Mouse (Mus musculus): ENCODE data around the gene A4galt. TPM values are rescaled to one million over a fixed set of nuclear protein-coding genes. Genes with fewer than 3 reads are reported as not detected.

The A4galt gene
- polyA plus RNA-seq, 1 experiment from 2014 or later: 2.4 TPM

GRCm38 (mm10) chr15:83244371-83244770, 7.2 kb downstream of the A4galt start:
- no peaks in the 10 kb centered on the region for H3K36me3 ChIP-seq (ENCODE audit: control insufficient read depth, insufficient read depth, low read length)
- H3K4me1 ChIP-seq (ENCODE audit: control insufficient read depth, insufficient read depth, low read length): no peaks in the 10 kb centered on the region
- H3K9me3 ChIP-seq (ENCODE audit: control insufficient read depth, low read length): no peaks in the 10 kb centered on the region
- 71% methylated on average over 3 of the region's 3 CpGs for WGBS
- H3K27ac ChIP-seq (replicated peaks; ENCODE audit: low read depth, low read length): no peak overlapping the region
- no peak overlapping the region for H3K4me3 ChIP-seq (ENCODE audit: low read depth, low read length)
- ATAC-seq (ENCODE audit: low read depth) (no peak), DNase-seq (ENCODE audit: low spot score) (no peak)
- H3K4me2 ChIP-seq (ENCODE audit: low read depth, low read length): no peak overlapping the region
- H3K27me3 ChIP-seq (replicated peaks; ENCODE audit: control insufficient read depth, insufficient read depth, low read length): 0 out of 2 replicates have a peak, but pooled peaks cover 1% of the 10 kb centered on the region
- H3K9ac ChIP-seq (ENCODE audit: low read depth, low read length): no peak overlapping the region

GRCm38 (mm10) chr15:83241961-83242680, 9.5 kb downstream of the A4galt start:
- Histone ChIP-seq H3K4me3 (ENCODE audit: low read depth, low read length) (no peak overlapping the region), H3K4me1 (ENCODE audit: control insufficient read depth, insufficient read depth, low read length) (no peaks in the 10 kb centered on the region), H3K36me3 (ENCODE audit: control insufficient read depth, insufficient read depth, low read length) (no peaks in the 10 kb centered on the region), H3K4me2 (ENCODE audit: low read depth, low read length) (no peak overlapping the region), H3K9me3 (ENCODE audit: control insufficient read depth, low read length) (no peaks in the 10 kb centered on the region), H3K27ac (replicated peaks; ENCODE audit: low read depth, low read length) (no peak overlapping the region), H3K27me3 (replicated peaks; ENCODE audit: control insufficient read depth, insufficient read depth, low read length) (no peaks in the 10 kb centered on the region), H3K9ac (ENCODE audit: low read depth, low read length) (no peak overlapping the region)
- DNase-seq (ENCODE audit: low spot score) (no peak), ATAC-seq (ENCODE audit: low read depth) (no peak)
- 86% methylated on average over 4 of the region's 4 CpGs for WGBS

GRCm38 (mm10) chr15:83241497-83241896, 10.1 kb downstream of the A4galt start:
- 70% methylated on average over 3 of the region's 3 CpGs for WGBS
- H3K36me3 ChIP-seq (ENCODE audit: control insufficient read depth, insufficient read depth, low read length): no peaks in the 10 kb centered on the region
- DNase-seq (ENCODE audit: low spot score) (no peak), ATAC-seq (ENCODE audit: low read depth) (no peak)
- H3K9me3 ChIP-seq (ENCODE audit: control insufficient read depth, low read length): no peaks in the 10 kb centered on the region
- H3K27ac ChIP-seq (replicated peaks; ENCODE audit: low read depth, low read length): no peak overlapping the region
- no peaks in the 10 kb centered on the region for H3K27me3 ChIP-seq (replicated peaks; ENCODE audit: control insufficient read depth, insufficient read depth, low read length)
- H3K4me2 ChIP-seq (ENCODE audit: low read depth, low read length): no peak overlapping the region
- H3K4me3 ChIP-seq (ENCODE audit: low read depth, low read length): no peak overlapping the region
- H3K9ac ChIP-seq (ENCODE audit: low read depth, low read length): no peak overlapping the region
- no peaks in the 10 kb centered on the region for H3K4me1 ChIP-seq (ENCODE audit: control insufficient read depth, insufficient read depth, low read length)

- 72% methylated on average over 15 of the region's 15 CpGs for WGBS
- H3K9me3 ChIP-seq (ENCODE audit: control insufficient read depth, low read length): no peaks in the 10 kb centered on the region
- H3K27me3 ChIP-seq (replicated peaks; ENCODE audit: control insufficient read depth, insufficient read depth, low read length): no peaks in the 10 kb centered on the region
- H3K4me2 ChIP-seq (ENCODE audit: low read depth, low read length): no peak overlapping the region
- H3K9ac ChIP-seq (ENCODE audit: low read depth, low read length): no peak overlapping the region
- ATAC-seq (ENCODE audit: low read depth) (no peak), DNase-seq (ENCODE audit: low spot score) (no peak)
- no peak overlapping the region for H3K4me3 ChIP-seq (ENCODE audit: low read depth, low read length)
- no peaks in the 10 kb centered on the region for H3K36me3 ChIP-seq (ENCODE audit: control insufficient read depth, insufficient read depth, low read length)
- no peak overlapping the region for H3K27ac ChIP-seq (replicated peaks; ENCODE audit: low read depth, low read length)
- H3K4me1 ChIP-seq (ENCODE audit: control insufficient read depth, insufficient read depth, low read length): no peaks in the 10 kb centered on the region
Measured at GRCm38 (mm10) chr15:83237460-83238243, 13.9 kb downstream of the A4galt start.

GRCm38 (mm10) chr15:83236824-83237223, 14.8 kb downstream of the A4galt start:
- ATAC-seq (ENCODE audit: low read depth) (no peak; the same call in 1 of the 2 replicates), DNase-seq (ENCODE audit: low spot score) (no peak)
- WGBS: 29% methylated on average over 1 of the region's 1 CpGs
- Histone ChIP-seq H3K27me3 (replicated peaks; ENCODE audit: control insufficient read depth, insufficient read depth, low read length) (no peaks in the 10 kb centered on the region), H3K27ac (replicated peaks; ENCODE audit: low read depth, low read length) (no peak overlapping the region), H3K9me3 (ENCODE audit: control insufficient read depth, low read length) (no peaks in the 10 kb centered on the region), H3K36me3 (ENCODE audit: control insufficient read depth, insufficient read depth, low read length) (no peaks in the 10 kb centered on the region), H3K4me2 (ENCODE audit: low read depth, low read length) (no peak overlapping the region), H3K4me1 (ENCODE audit: control insufficient read depth, insufficient read depth, low read length) (no peaks in the 10 kb centered on the region), H3K9ac (ENCODE audit: low read depth, low read length) (no peak overlapping the region), H3K4me3 (ENCODE audit: low read depth, low read length) (no peak overlapping the region)

- DNase-seq (ENCODE audit: low spot score) (no peak), ATAC-seq (ENCODE audit: low read depth) (no peak)
- Histone ChIP-seq H3K9me3 (ENCODE audit: control insufficient read depth, low read length) (no peaks in the 10 kb centered on the region), H3K4me1 (ENCODE audit: control insufficient read depth, insufficient read depth, low read length) (no peaks in the 10 kb centered on the region), H3K27ac (replicated peaks; ENCODE audit: low read depth, low read length) (no peak overlapping the region), H3K27me3 (replicated peaks; ENCODE audit: control insufficient read depth, insufficient read depth, low read length) (no peaks in the 10 kb centered on the region), H3K36me3 (ENCODE audit: control insufficient read depth, insufficient read depth, low read length) (no peaks in the 10 kb centered on the region), H3K4me2 (ENCODE audit: low read depth, low read length) (no peak overlapping the region), H3K4me3 (ENCODE audit: low read depth, low read length) (no peak overlapping the region), H3K9ac (ENCODE audit: low read depth, low read length) (no peak overlapping the region)
- 84% methylated on average over 4 of the region's 4 CpGs for WGBS
Measured at GRCm38 (mm10) chr15:83233219-83233992, 18.2 kb downstream of the A4galt start.

GRCm38 (mm10) chr15:83227559-83227958, 24.0 kb downstream of the A4galt start:
- Histone ChIP-seq H3K4me3 (ENCODE audit: low read depth, low read length) (no peak overlapping the region), H3K27me3 (replicated peaks; ENCODE audit: control insufficient read depth, insufficient read depth, low read length) (no peaks in the 10 kb centered on the region), H3K4me2 (ENCODE audit: low read depth, low read length) (no peak overlapping the region), H3K9ac (ENCODE audit: low read depth, low read length) (no peak overlapping the region), H3K36me3 (ENCODE audit: control insufficient read depth, insufficient read depth, low read length) (no peaks in the 10 kb centered on the region), H3K27ac (replicated peaks; ENCODE audit: low read depth, low read length) (no peak overlapping the region), H3K4me1 (ENCODE audit: control insufficient read depth, insufficient read depth, low read length) (peaks cover 24% of the 10 kb centered on the region), H3K9me3 (ENCODE audit: control insufficient read depth, low read length) (no peaks in the 10 kb centered on the region)
- DNase-seq (ENCODE audit: low spot score) (no peak), ATAC-seq (ENCODE audit: low read depth) (no peak)
- 93% methylated on average over 10 of the region's 10 CpGs for WGBS

- H3K4me1 ChIP-seq (ENCODE audit: control insufficient read depth, insufficient read depth, low read length): peaks cover 25% of the 10 kb centered on the region
- no peak overlapping the region for H3K4me3 ChIP-seq (ENCODE audit: low read depth, low read length)
- no peak overlapping the region for H3K4me2 ChIP-seq (ENCODE audit: low read depth, low read length)
- H3K27ac ChIP-seq (replicated peaks; ENCODE audit: low read depth, low read length): no peak overlapping the region
- no peaks in the 10 kb centered on the region for H3K36me3 ChIP-seq (ENCODE audit: control insufficient read depth, insufficient read depth, low read length)
- H3K27me3 ChIP-seq (replicated peaks; ENCODE audit: control insufficient read depth, insufficient read depth, low read length): no peaks in the 10 kb centered on the region
- H3K9ac ChIP-seq (ENCODE audit: low read depth, low read length): no peak overlapping the region
- H3K9me3 ChIP-seq (ENCODE audit: control insufficient read depth, low read length): no peaks in the 10 kb centered on the region
- DNase-seq (ENCODE audit: low spot score) (no peak), ATAC-seq (ENCODE audit: low read depth) (no peak)
- 89% methylated on average over 5 of the region's 5 CpGs for WGBS
Measured at GRCm38 (mm10) chr15:83226871-83227270, 24.7 kb downstream of the A4galt start.
